Mouse (Mus musculus) erythroblast, embryonic 14.5 days (primary cell): Measurements from ENCODE around the gene Erbb3.

Source experiments
- GATA1 ChIP-seq: IDR thresholded peaks from 2 replicates; pipeline ENCODE4 v1.6.1; 2012; ENCODE audit warnings: low read length, inconsistent platforms, mixed read lengths
- TAL1 ChIP-seq: IDR thresholded peaks from 3 replicates; pipeline ENCODE4 v1.6.1; 2012; ENCODE audit warnings: low read length, inconsistent platforms, mixed read lengths

GRCm38 (mm10) chr10:128524732-128525662, 64.5 kb downstream of the Erbb3 start:
- no peak for TF ChIP-seq GATA1
- no peak for TF ChIP-seq TAL1
